Mouse (Mus musculus) brain, adult 10 weeks (tissue): ENCODE measurements around the gene Bpifa2. TPM values are rescaled to one million over a fixed set of nuclear protein-coding genes. Genes with fewer than 3 reads are reported as not detected.

Source experiments
- polyA plus RNA-seq: library from polyadenylated mRNA; stranded (reverse); fragments of 350-450 nt; fragmentation: Illumina TruSeq; extraction: RNeasy Lipid Tissue Mini Kit (QIAGEN cat#74804); gene quantifications from one replicate; pipeline ENCODE4 v1.2.3, GENCODE M21; 2015; ENCODE audit warnings: low read depth, low replicate concordance

Bpifa2 gene
- polyA plus RNA-seq: not detected

GRCm38 (mm10) chr2:154007965-154008364 lies at the start of gene Bpifa2:
Gene Bpifa2, plus strand, starts transcription at chr2:154008265.

GRCm38 (mm10) chr2:153974582-153974981 lies 33.5 kb upstream of the Bpifa2 start, which contains the start of gene Bpifa6:
Gene Bpifa6, plus strand, starts transcription at chr2:153974945.

Other genes with a start within 250 kb of the Bpifa2 start
- gene Efcab8, start 228.3 kb upstream of the Bpifa2 start, polyA plus RNA-seq: not detected
- gene Sun5, start 137.2 kb upstream of the Bpifa2 start, polyA plus RNA-seq: not detected
- not detected for gene Bpifb2, start 133.2 kb upstream of the Bpifa2 start, polyA plus RNA-seq
- not detected for gene Bpifb6, start 107.9 kb upstream of the Bpifa2 start, polyA plus RNA-seq
- gene Bpifb3, start 90.0 kb upstream of the Bpifa2 start, polyA plus RNA-seq: not detected
- gene Bpifb4, start 70.1 kb upstream of the Bpifa2 start, polyA plus RNA-seq: not detected
- not detected for gene Bpifa6, start 33.3 kb upstream of the Bpifa2 start, polyA plus RNA-seq
- gene Bpifa3, start 122.1 kb downstream of the Bpifa2 start, polyA plus RNA-seq: not detected
- gene Bpifa1, start 134.6 kb downstream of the Bpifa2 start, polyA plus RNA-seq: not detected
- not detected for gene Bpifa5, start 154.3 kb downstream of the Bpifa2 start, polyA plus RNA-seq
- not detected for gene Bpifb1, start 182.6 kb downstream of the Bpifa2 start, polyA plus RNA-seq
- not detected for gene Bpifb5, start 215.5 kb downstream of the Bpifa2 start, polyA plus RNA-seq
- gene Bpifb9a, start 249.6 kb downstream of the Bpifa2 start, polyA plus RNA-seq: not detected